Mouse (Mus musculus): Measurements from ENCODE around the gene Hist1h2ai.
"Not testable (repeated sequence)": the region's sequence is repeated elsewhere in the genome, so short reads cannot be mapped to it uniquely, and the experiment has no call there.

- not testable (repeated sequence) for TF ChIP-seq CTCF (IDR thresholded peaks at IDR 0.05; ENCODE audit: low read depth, low read length); POLR2A (IDR thresholded peaks at IDR 0.05; ENCODE audit: borderline replicate concordance, low read depth, low read length)
These were observed 38.2 kb downstream of the Hist1h2ai start for GRCm38 (mm10) chr13:21754294-21755001.

All from bone marrow macrophage, adult 2 months (primary cell).